Mouse (Mus musculus) MEL (cell line): ENCODE data around the gene Homer2. TPM values are rescaled to one million over a fixed set of nuclear protein-coding genes. Genes with fewer than 3 reads are reported as not detected.

Experiments
- DNase-seq: peaks from one replicate; pipeline ENCODE4 v3.0.0; 2011; ENCODE audit warnings: low read depth, low spot score
- H3K27ac ChIP-seq: 2 replicates; pipeline ENCODE4 v1.5.1; 2012; ENCODE audit warnings: low read depth, mild to moderate bottlenecking, control low read depth, low read length, moderate library complexity; ENCODE audit not compliant: control insufficient read depth
- H3K27me3 ChIP-seq, 2 experiments: fragments of 150-350 bp in 1 of 2; sonication (generic) in 1 of 2; 2 replicates each; pipeline ENCODE4 v1.6.1; 2012; ENCODE audit warnings: low read length in 2 of 2, mild to moderate bottlenecking in 2 of 2, improper control_type of control experiment in 1 of 2, moderate library complexity in 1 of 2; ENCODE audit not compliant: insufficient read depth in 2 of 2, control insufficient read depth in 1 of 2
- H3K36me3 ChIP-seq, 2 experiments: 2 replicates each; pipeline ENCODE4 v1.6.1; 2012 to 2014; ENCODE audit warnings: low read length in 2 of 2, improper control_type of control experiment in 1 of 2, inconsistent platforms in 1 of 2, mild to moderate bottlenecking in 1 of 2; ENCODE audit not compliant: insufficient read depth in 2 of 2, control insufficient read depth in 1 of 2
- H3K4me1 ChIP-seq, 2 experiments: fragments of 150-350 bp in 1 of 2; sonication (generic) in 1 of 2; 2 replicates each; pipeline ENCODE4 v1.6.1; 2012; ENCODE audit warnings: low read length in 2 of 2, improper control_type of control experiment in 1 of 2, mild to moderate bottlenecking in 1 of 2; ENCODE audit not compliant: insufficient read depth in 2 of 2, control insufficient read depth in 1 of 2
- H3K4me3 ChIP-seq, 2 experiments: fragments of 150-350 bp in 1 of 2; sonication (generic) in 1 of 2; 2 replicates each; pipeline ENCODE4 v1.5.1; 2012; ENCODE audit warnings: low read depth in 2 of 2, low read length in 2 of 2, mild to moderate bottlenecking in 2 of 2, moderate library complexity in 2 of 2, control low read depth in 1 of 2, improper control_type of control experiment in 1 of 2; ENCODE audit not compliant: control insufficient read depth in 1 of 2, insufficient read depth in 1 of 2
- H3K79me2 ChIP-seq: 2 replicates; pipeline ENCODE4 v1.6.1; 2012; ENCODE audit warnings: mild to moderate bottlenecking, low read length, moderate library complexity; ENCODE audit not compliant: control insufficient read depth, poor library complexity, insufficient read depth
- H3K9ac ChIP-seq: 2 replicates; pipeline ENCODE4 v1.6.1; 2012; ENCODE audit warnings: low read depth, mild to moderate bottlenecking, control low read depth, low read length, moderate library complexity; ENCODE audit not compliant: control insufficient read depth, poor library complexity, severe bottlenecking
- H3K9me3 ChIP-seq: fragments of 150-350 bp; sonication (generic); replicated peaks from 2 replicates; pipeline ENCODE4 v1.6.1; 2012; ENCODE audit warnings: mild to moderate bottlenecking, low read length, improper control_type of control experiment, moderate library complexity; ENCODE audit not compliant: insufficient read depth
- EP300 ChIP-seq, 2 experiments: IDR thresholded peaks; 2 replicates each; pipeline ENCODE4 v1.6.1; 2011; ENCODE audit warnings: improper control_type of control experiment in 2 of 2, low read length in 2 of 2, low read depth in 1 of 2, mild to moderate bottlenecking in 1 of 2
- HCFC1 ChIP-seq: IDR thresholded peaks from 2 replicates; pipeline ENCODE4 v1.6.1; 2012; ENCODE audit warnings: low read depth, mild to moderate bottlenecking, inconsistent platforms, low read length, improper control_type of control experiment, moderate library complexity
- KAT2A ChIP-seq: conservative IDR thresholded peaks from 2 replicates; pipeline ENCODE4 v1.6.1; 2012; ENCODE audit warnings: low read depth, low read length, improper control_type of control experiment, inconsistent platforms
- MAZ ChIP-seq: IDR thresholded peaks from 2 replicates; pipeline ENCODE4 v1.6.1; 2012; ENCODE audit warnings: low read depth, mild to moderate bottlenecking, inconsistent platforms, low read length, improper control_type of control experiment
- MYC ChIP-seq: IDR thresholded peaks from 2 replicates; pipeline ENCODE4 v1.6.1; 2011; ENCODE audit warnings: low read depth, mild to moderate bottlenecking, low read length, improper control_type of control experiment, moderate library complexity
- NELFE ChIP-seq: IDR thresholded peaks from 2 replicates; pipeline ENCODE4 v1.6.1; 2011; ENCODE audit warnings: low read depth, low read length, improper control_type of control experiment
- NRF1 ChIP-seq: IDR thresholded peaks from 2 replicates; pipeline ENCODE4 v1.6.1; 2014; ENCODE audit warnings: low read depth, mild to moderate bottlenecking, inconsistent platforms, low read length, improper control_type of control experiment, moderate library complexity; ENCODE audit not compliant: poor library complexity, insufficient read depth, severe bottlenecking
- POLR2AphosphoS2 ChIP-seq: IDR thresholded peaks from 2 replicates; pipeline ENCODE4 v1.6.1; 2011; ENCODE audit warnings: low read length, improper control_type of control experiment
- SMC3 ChIP-seq: IDR thresholded peaks from 2 replicates; pipeline ENCODE4 v1.6.1; 2011; ENCODE audit warnings: low read depth, low read length, improper control_type of control experiment
- TAL1 ChIP-seq: IDR thresholded peaks from 2 replicates; pipeline ENCODE4 v1.6.1; 2012; ENCODE audit warnings: mild to moderate bottlenecking, inconsistent platforms, low read length, moderate library complexity, mixed read lengths
- TCF12 ChIP-seq: IDR thresholded peaks from 2 replicates; pipeline ENCODE4 v1.6.1; 2014; ENCODE audit warnings: low read depth, mild to moderate bottlenecking, inconsistent platforms, low read length, improper control_type of control experiment, moderate library complexity
- ZC3H11A ChIP-seq: IDR thresholded peaks from 2 replicates; pipeline ENCODE4 v1.6.1; 2012; ENCODE audit warnings: low read depth, mild to moderate bottlenecking, inconsistent platforms, low read length, improper control_type of control experiment
- ZKSCAN1 ChIP-seq: IDR thresholded peaks from 2 replicates; pipeline ENCODE4 v1.6.1; 2012; ENCODE audit warnings: low read depth, mild to moderate bottlenecking, inconsistent platforms, low read length, improper control_type of control experiment, moderate library complexity
- ZMIZ1 ChIP-seq: IDR thresholded peaks from 2 replicates; pipeline ENCODE4 v1.6.1; 2012; ENCODE audit warnings: low read depth, mild to moderate bottlenecking, inconsistent platforms, low read length, improper control_type of control experiment, moderate library complexity
- ZNF384 ChIP-seq: IDR thresholded peaks from 2 replicates; pipeline ENCODE4 v1.6.1; 2012; ENCODE audit warnings: low read depth, mild to moderate bottlenecking, inconsistent platforms, low read length, improper control_type of control experiment
- polyA plus RNA-seq, 2 experiments: library from polyadenylated mRNA; stranded (reverse) in 1 of 2; unstranded in 1 of 2; fragments of >175 nt in 1 of 2; fragments of >200 nt in 1 of 2; gene quantifications; 2 replicates each; pipeline versions ENCODE4 v1.2.1 to v1.2.4; 2012; ENCODE audit warnings: low replicate concordance in 2 of 2, low read depth in 1 of 2; ENCODE audit not compliant: insufficient read length in 2 of 2, insufficient read depth in 1 of 2, missing spikeins in 1 of 2
- total RNA-seq: library from RNA; depleted of rRNA; stranded (reverse); fragments of 300-350 nt; gene quantifications from 2 replicates; pipeline ENCODE4 v1.2.3, GENCODE M21; 2012

Gene Homer2
- total and polyA plus RNA-seq, 3 experiments: 18.4 to 39.0 TPM; not detected in 1

DNA sequence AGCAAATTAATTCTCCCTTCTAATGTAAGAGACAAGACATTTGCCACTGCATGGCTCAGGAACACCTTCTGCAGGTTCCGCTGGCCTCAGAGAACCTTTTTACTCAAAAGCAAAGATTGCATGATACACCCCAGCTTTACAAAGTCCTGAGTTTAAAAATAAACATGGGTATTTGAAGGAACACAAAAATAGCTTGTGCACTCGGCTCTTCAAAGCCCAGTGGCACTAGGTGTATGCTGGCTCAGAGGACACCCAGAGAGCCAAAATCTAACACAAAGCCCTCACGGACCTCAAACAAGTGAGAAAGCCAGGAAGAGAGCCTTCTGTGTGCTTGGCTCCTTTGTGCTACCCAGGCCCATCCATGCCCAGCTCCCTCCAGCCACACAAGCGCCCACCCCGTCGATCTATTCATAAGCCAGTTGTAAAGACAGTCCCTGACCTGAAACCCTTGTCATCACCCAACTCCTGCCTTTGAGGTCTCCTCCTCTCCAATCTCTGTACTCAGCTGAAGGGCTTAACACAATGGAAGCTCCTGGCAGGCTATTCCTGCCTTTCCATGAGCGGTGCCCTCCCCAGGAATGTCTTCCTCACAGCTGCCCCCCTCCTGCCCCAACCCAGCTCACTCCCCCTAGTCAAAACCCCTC lies 23.4 kb downstream of the Homer2 start:
- TF ChIP-seq MYC: no peak
- no peak for TF ChIP-seq TCF12
- no peak for TF ChIP-seq EP300 (IDR thresholded peaks at IDR 0.05; ENCODE audit: low read depth in 1 of 2, low read length in 2 of 2)
- TF ChIP-seq ZMIZ1: no peak
- no peak for TF ChIP-seq ZKSCAN1
- TF ChIP-seq ZC3H11A: no peak
- no peak for TF ChIP-seq ZNF384
- TF ChIP-seq NRF1: no peak
- TF ChIP-seq KAT2A: no peak
- TF ChIP-seq HCFC1: no peak
- no peak for TF ChIP-seq TAL1
- no peak for TF ChIP-seq SMC3
- no peak for TF ChIP-seq POLR2AphosphoS2
- TF ChIP-seq MAZ: no peak
- no peak for TF ChIP-seq NELFE
- no peak for DNase-seq
- H3K4me1 ChIP-seq: no peaks in the 10 kb centered on the region; a peak in 1 of 4 replicates

DNA sequence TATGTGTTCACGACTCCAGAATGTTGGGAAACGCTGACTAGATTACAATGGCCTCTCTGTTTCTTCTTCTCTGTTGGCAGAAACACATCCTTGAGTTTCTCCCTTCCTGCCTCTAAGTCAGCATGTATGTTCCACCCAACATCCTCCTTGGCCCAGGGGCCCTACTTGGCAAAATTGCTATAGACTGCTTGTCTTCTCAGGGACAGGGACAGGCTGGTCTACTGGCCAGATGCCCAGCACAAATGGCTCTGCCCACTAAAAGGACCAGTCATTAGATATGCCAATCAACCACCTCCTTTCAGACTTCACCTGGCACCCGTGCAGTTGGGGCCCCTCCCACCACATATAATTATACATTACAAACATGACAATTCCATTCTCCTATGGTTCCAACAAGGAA lies 25.9 kb downstream of the Homer2 start:
- H3K36me3 ChIP-seq: no peaks in the 10 kb centered on the region; a peak in 1 of 4 replicates
- TF ChIP-seq KAT2A (no peak), ZC3H11A (no peak)
- no peak overlapping the region for H3K9ac ChIP-seq
- no peaks in the 10 kb centered on the region; the same call in 1 of the 2 replicates for H3K79me2 ChIP-seq
- H3K4me1 ChIP-seq: no peaks in the 10 kb centered on the region; a peak in 1 of 4 replicates
- H3K9me3 ChIP-seq: no peaks in the 10 kb centered on the region
- no peaks in the 10 kb centered on the region for H3K27me3 ChIP-seq
- no peak overlapping the region for H3K4me3 ChIP-seq
- no peak overlapping the region for H3K27ac ChIP-seq
- no peak for DNase-seq

More for the DNA sequence above, 23.4 kb downstream of the Homer2 start:
- Histone ChIP-seq H3K27me3 (no peaks in the 10 kb centered on the region), H3K4me3 (no peak overlapping the region), H3K9ac (no peak overlapping the region), H3K79me2 (no peaks in the 10 kb centered on the region), H3K36me3 (peaks cover 0 to 5% of the 10 kb centered on the region in 2 experiments; a peak in 1 of 4 replicates), H3K27ac (no peak overlapping the region), H3K9me3 (no peaks in the 10 kb centered on the region)
